Mouse (Mus musculus): Measurements from ENCODE around the gene Cacng7. TPM values are rescaled to one million over a fixed set of nuclear protein-coding genes. Genes with fewer than 3 reads are reported as not detected.

Cacng7 gene
- polyA plus RNA-seq, 1 experiment from 2014 or later: 0.49 TPM

- no peak overlapping the region for H3K4me3 ChIP-seq
- no peak overlapping the region for H3K4me2 ChIP-seq
- H3K27me3 ChIP-seq: no peaks in the 10 kb centered on the region
- H3K9ac ChIP-seq: no peak overlapping the region
- no peaks in the 10 kb centered on the region for H3K36me3 ChIP-seq
- WGBS: 89% methylated on average over 1 of the region's 1 CpGs
- no peak for ATAC-seq (ENCODE audit: borderline replicate concordance, extremely low read depth, low FRiP score, low TSS enrichment)
- no peaks in the 10 kb centered on the region for H3K4me1 ChIP-seq
- H3K9me3 ChIP-seq: no peaks in the 10 kb centered on the region
- no peak overlapping the region for H3K27ac ChIP-seq
Observed at GRCm38 (mm10) chr7:3351536-3351935, 18.8 kb downstream of the Cacng7 start.

GRCm38 (mm10) chr7:3354850-3355249 is 22.1 kb downstream of the Cacng7 start:
- 87% methylated on average over 6 of the region's 6 CpGs for WGBS
- no peaks in the 10 kb centered on the region for H3K9me3 ChIP-seq
- no peak overlapping the region for H3K4me3 ChIP-seq
- no peaks in the 10 kb centered on the region for H3K36me3 ChIP-seq
- no peaks in the 10 kb centered on the region for H3K4me1 ChIP-seq
- no peak overlapping the region for H3K27ac ChIP-seq
- no peak overlapping the region for H3K9ac ChIP-seq
- no peak for ATAC-seq (ENCODE audit: borderline replicate concordance, extremely low read depth, low FRiP score, low TSS enrichment)
- no peaks in the 10 kb centered on the region for H3K27me3 ChIP-seq
- no peak overlapping the region for H3K4me2 ChIP-seq

GRCm38 (mm10) chr7:3360678-3361077 is 27.9 kb downstream of the Cacng7 start:
- Histone ChIP-seq H3K4me3 (no peak overlapping the region), H3K27ac (no peak overlapping the region), H3K4me2 (no peak overlapping the region), H3K36me3 (no peaks in the 10 kb centered on the region), H3K9ac (no peak overlapping the region), H3K27me3 (no peaks in the 10 kb centered on the region), H3K9me3 (no peaks in the 10 kb centered on the region), H3K4me1 (no peaks in the 10 kb centered on the region)
- no peak for ATAC-seq (ENCODE audit: borderline replicate concordance, extremely low read depth, low FRiP score, low TSS enrichment)
- 77% methylated on average over 1 of the region's 1 CpGs for WGBS

- H3K4me1 ChIP-seq: 0 out of 2 replicates have a peak, but pooled peaks cover 10% of the 10 kb centered on the region
- no peak overlapping the region for H3K4me3 ChIP-seq
- H3K9ac ChIP-seq: no peak overlapping the region
- 38% methylated on average over 11 of the region's 11 CpGs for WGBS
- no peaks in the 10 kb centered on the region for H3K36me3 ChIP-seq
- no peaks in the 10 kb centered on the region for H3K9me3 ChIP-seq
- H3K27ac ChIP-seq: no peak overlapping the region
- ATAC-seq (ENCODE audit: borderline replicate concordance, extremely low read depth, low FRiP score, low TSS enrichment): no peak
- H3K27me3 ChIP-seq: peaks cover 24% of the 10 kb centered on the region
- H3K4me2 ChIP-seq: no peak overlapping the region
Observed at GRCm38 (mm10) chr7:3365547-3366279, 33.0 kb downstream of the Cacng7 start.

GRCm38 (mm10) chr7:3366705-3367516 is 34.2 kb downstream of the Cacng7 start:
- 22% methylated on average over 42 of the region's 42 CpGs for WGBS
- Histone ChIP-seq H3K9me3 (no peaks in the 10 kb centered on the region), H3K36me3 (no peaks in the 10 kb centered on the region), H3K4me1 (0 out of 2 replicates have a peak, but pooled peaks cover 10% of the 10 kb centered on the region), H3K4me2 (peak overlapping the region; percentile 34), H3K4me3 (0 out of 2 replicates have a peak overlapping the region, but pooled peaks have one; percentile 4), H3K27ac (no peak overlapping the region), H3K27me3 (peaks cover 24% of the 10 kb centered on the region), H3K9ac (no peak overlapping the region)
- ATAC-seq (ENCODE audit: borderline replicate concordance, extremely low read depth, low FRiP score, low TSS enrichment): peak; percentile 33; the same call in 1 of the 2 replicates

- peak overlapping the region; percentile 34 for H3K4me2 ChIP-seq
- no peaks in the 10 kb centered on the region for H3K36me3 ChIP-seq
- H3K4me1 ChIP-seq: 0 out of 2 replicates have a peak, but pooled peaks cover 10% of the 10 kb centered on the region
- WGBS: 13% methylated on average over 11 of the region's 11 CpGs
- no peaks in the 10 kb centered on the region for H3K9me3 ChIP-seq
- ATAC-seq (ENCODE audit: borderline replicate concordance, extremely low read depth, low FRiP score, low TSS enrichment): no peak
- H3K27me3 ChIP-seq: peaks cover 24% of the 10 kb centered on the region
- H3K27ac ChIP-seq: no peak overlapping the region
- H3K4me3 ChIP-seq: no peak overlapping the region
- no peak overlapping the region for H3K9ac ChIP-seq
Observed at GRCm38 (mm10) chr7:3367569-3367968, 34.8 kb downstream of the Cacng7 start.

- Histone ChIP-seq H3K4me2 (no peak overlapping the region), H3K9ac (no peak overlapping the region), H3K4me3 (no peak overlapping the region), H3K27me3 (peaks cover 24% of the 10 kb centered on the region), H3K27ac (no peak overlapping the region), H3K9me3 (no peaks in the 10 kb centered on the region), H3K36me3 (no peaks in the 10 kb centered on the region), H3K4me1 (0 out of 2 replicates have a peak, but pooled peaks cover 10% of the 10 kb centered on the region)
- ATAC-seq (ENCODE audit: borderline replicate concordance, extremely low read depth, low FRiP score, low TSS enrichment): no peak
- WGBS: 24% methylated on average over 12 of the region's 12 CpGs
Observed at GRCm38 (mm10) chr7:3368311-3368710, 35.6 kb downstream of the Cacng7 start.

GRCm38 (mm10) chr7:3369189-3369588 is 36.4 kb downstream of the Cacng7 start:
- Histone ChIP-seq H3K9ac (no peak overlapping the region), H3K27me3 (peaks cover 24% of the 10 kb centered on the region), H3K4me3 (no peak overlapping the region), H3K36me3 (no peaks in the 10 kb centered on the region), H3K9me3 (no peaks in the 10 kb centered on the region), H3K4me2 (no peak overlapping the region), H3K4me1 (0 out of 2 replicates have a peak, but pooled peaks cover 10% of the 10 kb centered on the region), H3K27ac (no peak overlapping the region)
- ATAC-seq (ENCODE audit: borderline replicate concordance, extremely low read depth, low FRiP score, low TSS enrichment): no peak
- WGBS: 59% methylated on average over 6 of the region's 6 CpGs

GRCm38 (mm10) chr7:3370407-3370806 is 37.7 kb downstream of the Cacng7 start:
- WGBS: 37% methylated on average over 4 of the region's 4 CpGs
- H3K27ac ChIP-seq: no peak overlapping the region
- no peak overlapping the region for H3K4me3 ChIP-seq
- 0 out of 2 replicates have a peak, but pooled peaks cover 10% of the 10 kb centered on the region for H3K4me1 ChIP-seq
- no peak overlapping the region for H3K4me2 ChIP-seq
- no peaks in the 10 kb centered on the region for H3K9me3 ChIP-seq
- no peak overlapping the region for H3K9ac ChIP-seq
- no peak for ATAC-seq (ENCODE audit: borderline replicate concordance, extremely low read depth, low FRiP score, low TSS enrichment)
- H3K27me3 ChIP-seq: peaks cover 24% of the 10 kb centered on the region
- no peaks in the 10 kb centered on the region for H3K36me3 ChIP-seq

GRCm38 (mm10) chr7:3372376-3372775 is 39.6 kb downstream of the Cacng7 start:
- H3K4me3 ChIP-seq: no peak overlapping the region
- H3K4me1 ChIP-seq: 0 out of 2 replicates have a peak, but pooled peaks cover 2% of the 10 kb centered on the region
- H3K9ac ChIP-seq: no peak overlapping the region
- ATAC-seq (ENCODE audit: borderline replicate concordance, extremely low read depth, low FRiP score, low TSS enrichment): no peak
- H3K4me2 ChIP-seq: no peak overlapping the region
- 69% methylated on average over 2 of the region's 2 CpGs for WGBS
- no peaks in the 10 kb centered on the region for H3K9me3 ChIP-seq
- no peak overlapping the region for H3K27ac ChIP-seq
- no peaks in the 10 kb centered on the region for H3K36me3 ChIP-seq
- peaks cover 14% of the 10 kb centered on the region for H3K27me3 ChIP-seq

- Histone ChIP-seq H3K9ac (no peak overlapping the region), H3K4me1 (no peaks in the 10 kb centered on the region), H3K27me3 (peaks cover 9% of the 10 kb centered on the region; the same call in 1 of the 2 replicates), H3K36me3 (no peaks in the 10 kb centered on the region), H3K9me3 (no peaks in the 10 kb centered on the region), H3K4me2 (no peak overlapping the region), H3K4me3 (no peak overlapping the region), H3K27ac (no peak overlapping the region)
- no peak for ATAC-seq (ENCODE audit: borderline replicate concordance, extremely low read depth, low FRiP score, low TSS enrichment)
- 74% methylated on average over 8 of the region's 8 CpGs for WGBS
Observed at GRCm38 (mm10) chr7:3373754-3374153, 41.0 kb downstream of the Cacng7 start.

- ATAC-seq (ENCODE audit: borderline replicate concordance, extremely low read depth, low FRiP score, low TSS enrichment): no peak
- Histone ChIP-seq H3K4me2 (no peak overlapping the region), H3K27ac (no peak overlapping the region), H3K36me3 (no peaks in the 10 kb centered on the region), H3K4me1 (no peaks in the 10 kb centered on the region), H3K9ac (no peak overlapping the region), H3K9me3 (no peaks in the 10 kb centered on the region), H3K4me3 (no peak overlapping the region), H3K27me3 (no peaks in the 10 kb centered on the region)
- 46% methylated on average over 4 of the region's 4 CpGs for WGBS
Observed at GRCm38 (mm10) chr7:3376831-3377230, 44.1 kb downstream of the Cacng7 start.
